Mouse (Mus musculus): ENCODE data around the gene Mllt1.

The Mllt1 gene

GRCm38 (mm10) chr17:56877426-56877825, 57.8 kb downstream of the Mllt1 start:
- CTCF ChIA-PET: no interaction called here

- CTCF ChIA-PET: no interaction called here
These were observed 58.2 kb downstream of the Mllt1 start for GRCm38 (mm10) chr17:56876981-56877380.

GRCm38 (mm10) chr17:56876465-56876864, 58.8 kb downstream of the Mllt1 start:
- CTCF ChIA-PET: interaction anchor here (0.5 to 0.6 kb wide), 2 partner anchors 39 to 59 kb away, joined by 3 read pairs; no protein-coding TSS in a partner anchor

GRCm38 (mm10) chr17:56874936-56875651, 60.1 kb downstream of the Mllt1 start, which contains the start of gene 1700061G19Rik:
TSS of gene 1700061G19Rik (plus strand) at chr17:56875477.
- CTCF ChIA-PET: no interaction called here

- CTCF ChIA-PET: no interaction called here
These were observed 61.0 kb downstream of the Mllt1 start, which contains the start of gene Acsbg2 for GRCm38 (mm10) chr17:56874237-56874636. TSS of gene Acsbg2 (minus strand) at chr17:56874447.

GRCm38 (mm10) chr17:56872512-56872911, 62.7 kb downstream of the Mllt1 start:
- CTCF ChIA-PET: no interaction called here

GRCm38 (mm10) chr17:56871767-56872166, 63.4 kb downstream of the Mllt1 start:
- CTCF ChIA-PET: no interaction called here

- CTCF ChIA-PET: no interaction called here
These were observed 64.8 kb downstream of the Mllt1 start for GRCm38 (mm10) chr17:56870287-56870953.

- CTCF ChIA-PET: no interaction called here
These were observed 65.7 kb downstream of the Mllt1 start for GRCm38 (mm10) chr17:56869481-56869977.

GRCm38 (mm10) chr17:56866071-56866470, 69.1 kb downstream of the Mllt1 start:
- CTCF ChIA-PET: no interaction called here

GRCm38 (mm10) chr17:56861197-56861596, 74.0 kb downstream of the Mllt1 start:
- CTCF ChIA-PET: interaction anchor here (0.5 kb wide), 1 partner anchor 23 kb away, joined by 6 read pairs; no protein-coding TSS in a partner anchor

GRCm38 (mm10) chr17:56858922-56859321, 76.3 kb downstream of the Mllt1 start:
- CTCF ChIA-PET: interaction anchor here (0.6 to 1.1 kb wide), 2 partner anchors 51 to 365 kb away, joined by 3 to 4 read pairs; no protein-coding TSS in a partner anchor

- CTCF ChIA-PET: interaction anchor here (1.1 kb wide), 1 partner anchor 50 kb away, joined by 3 read pairs; no protein-coding TSS in a partner anchor
These were observed 77.0 kb downstream of the Mllt1 start for GRCm38 (mm10) chr17:56858216-56858615.

GRCm38 (mm10) chr17:56855421-56855820, 79.8 kb downstream of the Mllt1 start:
- CTCF ChIA-PET: no interaction called here

GRCm38 (mm10) chr17:56851167-56851566, 84.0 kb downstream of the Mllt1 start:
- CTCF ChIA-PET: no interaction called here

GRCm38 (mm10) chr17:56849710-56850109, 85.5 kb downstream of the Mllt1 start:
- CTCF ChIA-PET: no interaction called here

- CTCF ChIA-PET: interaction anchor here (0.7 kb wide), 1 partner anchor 24 kb away, joined by 9 read pairs; no protein-coding TSS in a partner anchor
These were observed 86.4 kb downstream of the Mllt1 start for GRCm38 (mm10) chr17:56848785-56849184.

- CTCF ChIA-PET: interaction anchor here (0.6 kb wide), 1 partner anchor 195 kb away, joined by 4 read pairs; no protein-coding TSS in a partner anchor
These were observed 91.5 kb downstream of the Mllt1 start for GRCm38 (mm10) chr17:56843678-56844077.
